Mouse (Mus musculus): ENCODE data around the gene 4921517D22Rik.
"Not testable (repeated sequence)": the region's sequence is repeated elsewhere in the genome, so short reads cannot be mapped to it uniquely, and the experiment has no call there.

GRCm38 (mm10) chr13:59718857-59719440 lies 25.0 kb upstream of the 4921517D22Rik start:
- not testable (repeated sequence) for TF ChIP-seq POLR2A, CTCF (IDR thresholded peaks at IDR 0.05; ENCODE audit: insufficient read depth, low read depth, low read length)

Measured in olfactory bulb, adult 2 months (tissue).